Mouse (Mus musculus): Measurements from ENCODE around the gene Stab1. TPM values are rescaled to one million over a fixed set of nuclear protein-coding genes. Genes with fewer than 3 reads are reported as not detected.

Stab1 gene
- 29.0 and 38.2 TPM in 2 replicates for polyA plus RNA-seq (2012; rRNA removed)

GRCm38 (mm10) chr14:31168425-31168824 is at the start of gene Stab1:
Stab1 (minus strand) TSS chr14:31168641.

DNA sequence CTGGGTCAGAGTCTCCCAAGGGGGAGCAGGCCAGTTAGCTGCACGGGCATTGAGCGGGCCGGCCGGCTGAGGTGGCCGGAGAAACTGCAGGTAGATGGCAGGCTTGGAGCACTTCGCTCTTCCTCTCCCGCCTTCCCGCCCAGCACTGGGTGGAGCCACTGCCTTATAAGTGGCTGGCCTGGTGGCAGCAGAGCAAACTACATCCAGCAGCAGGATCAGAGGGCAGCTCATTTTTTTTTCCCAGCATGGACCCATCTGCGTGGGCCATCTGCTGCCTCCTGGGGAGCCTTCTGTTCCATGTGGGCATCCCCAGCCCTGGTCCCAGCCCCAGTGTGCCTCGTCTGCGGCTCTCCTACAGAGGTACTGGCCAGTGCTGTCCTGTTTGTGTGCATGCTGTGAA is 49.2 kb upstream of the Stab1 start, which contains the start of gene Sema3g:
Gene Sema3g, plus strand, starts transcription at position 195 of the 400 bp plus-strand sequence.

GRCm38 (mm10) chr14:31216846-31217245 is 48.4 kb upstream of the Stab1 start, which contains the start of gene Nisch:
Nisch (minus strand) TSS chr14:31216946.

GRCm38 (mm10) chr14:31208084-31208483 is 39.6 kb upstream of the Stab1 start, which contains the start of gene Tnnc1:
Tnnc1 (plus strand) TSS chr14:31208312.

DNA sequence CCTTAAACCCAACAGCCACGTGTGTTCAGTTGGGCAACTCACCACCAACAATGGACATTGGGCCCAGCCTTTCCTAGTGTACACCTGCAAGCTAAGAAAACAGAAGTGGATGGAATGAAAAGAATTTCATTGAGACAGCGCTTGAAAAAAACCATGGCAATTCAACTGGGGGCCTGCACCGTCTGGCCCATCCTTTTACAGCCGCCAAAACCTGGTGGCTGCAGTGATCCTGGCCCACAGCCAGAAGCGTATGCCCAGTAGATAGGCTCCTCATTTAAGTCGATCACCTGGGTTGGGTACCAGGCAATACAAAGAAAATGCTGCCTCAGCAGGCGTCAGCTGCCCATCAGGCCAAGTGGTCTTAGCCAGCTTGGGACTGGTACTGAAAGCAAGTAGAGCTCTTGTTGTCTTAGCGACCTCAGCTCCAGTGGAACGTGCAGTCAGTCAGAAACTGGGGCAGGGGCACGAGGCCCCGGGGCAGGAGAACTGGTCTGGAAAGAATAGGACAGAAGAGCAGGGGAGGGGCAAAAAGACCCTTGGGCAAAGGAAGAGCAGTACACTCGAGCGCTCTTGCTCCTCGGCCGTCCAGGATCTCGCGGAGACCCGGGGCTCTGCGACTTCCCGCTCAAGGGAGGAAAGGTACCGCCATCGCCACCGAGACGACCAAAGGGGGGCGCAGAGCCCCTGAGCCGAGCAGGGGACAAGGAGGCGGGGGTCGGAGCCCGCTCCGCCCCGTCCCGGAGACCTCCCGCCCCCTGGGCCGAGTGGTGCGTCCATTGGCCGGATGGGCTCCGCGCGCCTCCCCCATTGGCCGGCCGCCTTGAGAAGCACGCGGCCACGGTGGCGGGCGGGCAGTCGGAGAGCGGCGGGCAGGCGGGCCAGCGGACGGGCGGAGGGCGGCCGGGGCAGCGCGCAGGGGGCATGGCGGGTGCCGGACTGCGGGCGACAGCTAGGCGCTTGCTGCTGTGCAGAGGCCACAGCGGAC is 37.9 kb downstream of the Stab1 start, which contains the start of gene Nt5dc2:
Gene Nt5dc2, plus strand, starts transcription at position 818 of the 985 bp plus-strand sequence.

GRCm38 (mm10) chr14:31128826-31129219 is 39.6 kb downstream of the Stab1 start, which contains the start of gene Smim4:
Smim4 (minus strand) TSS chr14:31128956.

Other genes with a start within 250 kb of the Stab1 start
- 1,079 and 1,347 TPM in 2 replicates for gene Itih3, start 244.9 kb downstream of the Stab1 start, polyA plus RNA-seq (2012; rRNA removed)
- 142 and 148 TPM in 2 replicates for gene Itih1, start 225.4 kb downstream of the Stab1 start, polyA plus RNA-seq (2012; rRNA removed)
- gene Nek4, start 217.3 kb downstream of the Stab1 start, polyA plus RNA-seq (2012; rRNA removed) = 2.3 and 2.6 TPM in 2 replicates
- gene Glt8d1, start 167.2 kb downstream of the Stab1 start, polyA plus RNA-seq (2012; rRNA removed) = 16.6 and 20.6 TPM in 2 replicates
- gene Spcs1, start 167.0 kb downstream of the Stab1 start, polyA plus RNA-seq (2012; rRNA removed) = 231 and 239 TPM in 2 replicates
- 7.2 and 7.4 TPM in 2 replicates for gene Pbrm1, start 149.5 kb downstream of the Stab1 start, polyA plus RNA-seq (2012; rRNA removed)
- gene Gnl3, start 149.5 kb downstream of the Stab1 start, polyA plus RNA-seq (2012; rRNA removed) = 50.8 and 54.5 TPM in 2 replicates
- gene Smim4, start 39.7 kb downstream of the Stab1 start, polyA plus RNA-seq (2012; rRNA removed) = 20.7 and 25.1 TPM in 2 replicates
- gene Nt5dc2, start 37.6 kb downstream of the Stab1 start, polyA plus RNA-seq (2012; rRNA removed) = 145 and 192 TPM in 2 replicates
- gene Tnnc1, start 39.7 kb upstream of the Stab1 start, polyA plus RNA-seq (2012; rRNA removed) = 8.8 and 16.5 TPM in 2 replicates
- 112 and 137 TPM in 2 replicates for gene Nisch, start 48.3 kb upstream of the Stab1 start, polyA plus RNA-seq (2012; rRNA removed)
- 0.13 and 0.20 TPM in 2 replicates for gene Sema3g, start 49.2 kb upstream of the Stab1 start, polyA plus RNA-seq (2012; rRNA removed)
- gene Phf7, start 82.7 kb upstream of the Stab1 start, polyA plus RNA-seq (2012; rRNA removed) = 2.7 and 2.8 TPM in 2 replicates
- gene Bap1, start 82.8 kb upstream of the Stab1 start, polyA plus RNA-seq (2012; rRNA removed) = 20.3 and 22.6 TPM in 2 replicates
- gene Dnah1, start 155.3 kb upstream of the Stab1 start, polyA plus RNA-seq (2012; rRNA removed) = 0.07 and 0.08 TPM in 2 replicates
- gene Capn7, start 168.0 kb upstream of the Stab1 start, polyA plus RNA-seq (2012; rRNA removed) = 11.4 and 12.2 TPM in 2 replicates

Data from liver, embryonic 18 days (tissue).